In genomic region chr16:86772586-86772985, GRCm38 (mm10) we compare ENCODE assay signal across 19 mouse cellular contexts.
DNase-seq lines count a peak whose midpoint lies in the region; ATAC-seq lines count a peak whose summit lies in the region.
"Had no signal": no experiment of that assay in that cellular context is flagged by ENCODE, and none has a peak within 500 bp of the region (broad histone marks: within the 10 kb centered on the region; RNA-seq: fewer than 3 reads in every experiment).

No protein-coding gene starts in this region.

- DNase-seq in 3T3-L1 (ENCODE audit: low read depth, low spot score) (peak; percentile 79), NIH3T3 (ENCODE audit: low read depth) (peak; percentile 50)
- peak; percentile 39 for DNase-seq in brain, adult 2 months (ENCODE audit: low read depth, low spot score)
- no peak for DNase-seq in kidney, adult 9 months
- DNase-seq in right cerebral cortex, postnatal 25 days, result no peak
- DNase-seq: adrenal gland, adult 8-10 months; adrenal gland, postnatal 14 days; adrenal gland, postnatal 36 days; cerebellum, adult 11 months; cerebellum, adult 18-20 months; cerebellum, adult 8-10 months; cerebellum, adult 9-11 months; cerebellum, postnatal 14 days; cerebellum, postnatal 36 days; embryo, embryonic 11 days had no signal

- no peak for ATAC-seq in frontal cortex, adult (ENCODE audit: low TSS enrichment)
- ATAC-seq: activated CD4-positive, CD25-positive, alpha-beta regulatory T cell, adult 4 months; forebrain, embryonic 13.5 days; forebrain, embryonic 15.5 days had no signal

Comparison
In these comparisons a context has a peak if more than half of its experiments do, and no peak if none do; other contexts are left out.
1. DNase-seq: peak in 3T3-L1 (single experiment), NIH3T3 (single experiment) and brain, adult 2 months (single experiment); none in kidney, adult 9 months (single experiment) and right cerebral cortex, postnatal 25 days (single experiment).